Mouse (Mus musculus) bone marrow macrophage, adult 2 months (primary cell): ENCODE results near the gene Anln.
"Not testable (repeated sequence)": the region's sequence is repeated elsewhere in the genome, so short reads cannot be mapped to it uniquely, and the experiment has no call there.

Experiments used
- CTCF ChIP-seq: IDR thresholded peaks from 2 replicates; pipeline ENCODE4 v1.5.1; 2012; ENCODE audit warnings: low read depth, mild to moderate bottlenecking, low read length, moderate library complexity
- POLR2A ChIP-seq: IDR thresholded peaks from 2 replicates; pipeline ENCODE4 v1.6.1; 2012; ENCODE audit warnings: mild to moderate bottlenecking, low read depth, low read length, borderline replicate concordance

- not testable (repeated sequence) for TF ChIP-seq POLR2A, CTCF
Measured at GRCm38 (mm10) chr9:22316047-22316446, 72.9 kb downstream of the Anln start.
